Mouse (Mus musculus): Measurements from ENCODE around the gene Relt. TPM values are rescaled to one million over a fixed set of nuclear protein-coding genes. Genes with fewer than 3 reads are reported as not detected.

The Relt gene
- polyA plus RNA-seq, 1 experiment from 2014 or later, result 1.0 TPM

- Histone ChIP-seq H3K27ac (ENCODE audit: low read depth, low read length) (no peak overlapping the region), H3K4me2 (replicated peaks; ENCODE audit: low read depth) (no peak overlapping the region), H3K9ac (ENCODE audit: low read depth, low read length) (no peak overlapping the region), H3K9me3 (ENCODE audit: control insufficient read depth) (no peaks in the 10 kb centered on the region), H3K4me1 (replicated peaks; ENCODE audit: control insufficient read depth, insufficient read depth, low read length) (no peaks in the 10 kb centered on the region), H3K4me3 (ENCODE audit: low read depth, low read length) (no peak overlapping the region), H3K36me3 (ENCODE audit: control insufficient read depth, insufficient read depth) (no peaks in the 10 kb centered on the region), H3K27me3 (replicated peaks; ENCODE audit: control insufficient read depth, insufficient read depth, low read length) (no peaks in the 10 kb centered on the region)
- no peak for TF ChIP-seq CTCF (IDR thresholded peaks at IDR 0.05; ENCODE audit: low read depth)
- WGBS, result 87% methylated on average over 3 of the region's 3 CpGs
- ATAC-seq, result no peak
Observed at GRCm38 (mm10) chr7:100860450-100860849, 2.8 kb downstream of the Relt start.

- WGBS, result 58% methylated on average over 5 of the region's 5 CpGs
- no peak for ATAC-seq
- H3K27ac ChIP-seq (ENCODE audit: low read depth, low read length), result peak overlapping the region; percentile 16; the same call in 1 of the 2 replicates
Observed at GRCm38 (mm10) chr7:100855795-100856573, 7.3 kb downstream of the Relt start.

GRCm38 (mm10) chr7:100855300-100855699, 7.9 kb downstream of the Relt start:
- Histone ChIP-seq H3K4me2 (replicated peaks; ENCODE audit: low read depth) (no peak overlapping the region), H3K36me3 (ENCODE audit: control insufficient read depth, insufficient read depth) (no peaks in the 10 kb centered on the region), H3K4me1 (replicated peaks; ENCODE audit: control insufficient read depth, insufficient read depth, low read length) (no peaks in the 10 kb centered on the region), H3K4me3 (ENCODE audit: low read depth, low read length) (no peak overlapping the region), H3K27me3 (replicated peaks; ENCODE audit: control insufficient read depth, insufficient read depth, low read length) (no peaks in the 10 kb centered on the region), H3K27ac (ENCODE audit: low read depth, low read length) (no peak overlapping the region), H3K9me3 (ENCODE audit: control insufficient read depth) (no peaks in the 10 kb centered on the region), H3K9ac (ENCODE audit: low read depth, low read length) (no peak overlapping the region)
- TF ChIP-seq CTCF (IDR thresholded peaks at IDR 0.05; ENCODE audit: low read depth), result no peak
- WGBS, result 57% methylated on average over 4 of the region's 4 CpGs
- ATAC-seq, result no peak

More at GRCm38 (mm10) chr7:100855795-100856573, 7.3 kb downstream of the Relt start:
- TF ChIP-seq CTCF (IDR thresholded peaks at IDR 0.05; ENCODE audit: low read depth), result no peak
- no peaks in the 10 kb centered on the region for H3K4me1 ChIP-seq (replicated peaks; ENCODE audit: control insufficient read depth, insufficient read depth, low read length)
- H3K9ac ChIP-seq (ENCODE audit: low read depth, low read length), result no peak overlapping the region
- no peak overlapping the region for H3K4me3 ChIP-seq (ENCODE audit: low read depth, low read length)
- H3K27me3 ChIP-seq (replicated peaks; ENCODE audit: control insufficient read depth, insufficient read depth, low read length), result no peaks in the 10 kb centered on the region
- H3K36me3 ChIP-seq (ENCODE audit: control insufficient read depth, insufficient read depth), result no peaks in the 10 kb centered on the region
- no peak overlapping the region for H3K4me2 ChIP-seq (replicated peaks; ENCODE audit: low read depth)
- no peaks in the 10 kb centered on the region for H3K9me3 ChIP-seq (ENCODE audit: control insufficient read depth)

GRCm38 (mm10) chr7:100854861-100855260, 8.4 kb downstream of the Relt start:
- no peak overlapping the region for H3K9ac ChIP-seq (ENCODE audit: low read depth, low read length)
- 86% methylated on average over 5 of the region's 5 CpGs for WGBS
- H3K9me3 ChIP-seq (ENCODE audit: control insufficient read depth), result no peaks in the 10 kb centered on the region
- H3K4me2 ChIP-seq (replicated peaks; ENCODE audit: low read depth), result no peak overlapping the region
- H3K27me3 ChIP-seq (replicated peaks; ENCODE audit: control insufficient read depth, insufficient read depth, low read length), result no peaks in the 10 kb centered on the region
- no peak overlapping the region for H3K4me3 ChIP-seq (ENCODE audit: low read depth, low read length)
- ATAC-seq, result no peak
- no peak overlapping the region for H3K27ac ChIP-seq (ENCODE audit: low read depth, low read length)
- H3K4me1 ChIP-seq (replicated peaks; ENCODE audit: control insufficient read depth, insufficient read depth, low read length), result no peaks in the 10 kb centered on the region
- H3K36me3 ChIP-seq (ENCODE audit: control insufficient read depth, insufficient read depth), result no peaks in the 10 kb centered on the region
- no peak for TF ChIP-seq CTCF (IDR thresholded peaks at IDR 0.05; ENCODE audit: low read depth)

- H3K4me1 ChIP-seq (replicated peaks; ENCODE audit: control insufficient read depth, insufficient read depth, low read length), result no peaks in the 10 kb centered on the region
- H3K36me3 ChIP-seq (ENCODE audit: control insufficient read depth, insufficient read depth), result no peaks in the 10 kb centered on the region; the same call in 1 of the 2 replicates
- H3K4me3 ChIP-seq (ENCODE audit: low read depth, low read length), result no peak overlapping the region
- ATAC-seq, result no peak
- H3K27me3 ChIP-seq (replicated peaks; ENCODE audit: control insufficient read depth, insufficient read depth, low read length), result no peaks in the 10 kb centered on the region
- no peak overlapping the region for H3K27ac ChIP-seq (ENCODE audit: low read depth, low read length)
- no peak overlapping the region for H3K4me2 ChIP-seq (replicated peaks; ENCODE audit: low read depth)
- WGBS, result 59% methylated on average over 6 of the region's 6 CpGs
- H3K9me3 ChIP-seq (ENCODE audit: control insufficient read depth), result no peaks in the 10 kb centered on the region
- H3K9ac ChIP-seq (ENCODE audit: low read depth, low read length), result no peak overlapping the region
- no peak for TF ChIP-seq CTCF (IDR thresholded peaks at IDR 0.05; ENCODE audit: low read depth)
Observed at GRCm38 (mm10) chr7:100854137-100854814, 9.0 kb downstream of the Relt start.

DNA sequence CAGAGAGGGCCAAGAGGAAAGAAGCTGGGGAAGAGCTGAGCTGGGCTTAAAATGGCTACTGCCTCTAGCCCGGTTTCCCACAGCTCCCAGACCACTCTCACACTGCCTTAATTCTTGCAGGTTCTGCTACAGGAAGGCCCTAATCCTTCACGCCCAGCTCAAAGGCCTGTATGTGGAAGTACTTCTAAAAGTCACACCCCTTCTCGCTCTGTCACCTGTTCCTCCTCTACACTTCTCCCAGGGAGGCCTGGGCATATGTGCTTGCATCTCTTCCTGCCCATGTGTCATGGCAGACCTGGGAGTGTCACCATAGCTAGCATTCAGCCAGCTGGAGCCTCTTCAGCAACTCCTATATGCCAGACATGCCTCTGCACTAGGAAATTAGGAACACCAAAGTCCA, 9.8 kb downstream of the Relt start:
- Histone ChIP-seq H3K27me3 (replicated peaks; ENCODE audit: control insufficient read depth, insufficient read depth, low read length) (no peaks in the 10 kb centered on the region), H3K27ac (ENCODE audit: low read depth, low read length) (no peak overlapping the region), H3K4me3 (ENCODE audit: low read depth, low read length) (no peak overlapping the region), H3K9ac (ENCODE audit: low read depth, low read length) (no peak overlapping the region), H3K4me2 (replicated peaks; ENCODE audit: low read depth) (no peak overlapping the region), H3K4me1 (replicated peaks; ENCODE audit: control insufficient read depth, insufficient read depth, low read length) (no peaks in the 10 kb centered on the region), H3K36me3 (ENCODE audit: control insufficient read depth, insufficient read depth) (no peaks in the 10 kb centered on the region; the same call in 1 of the 2 replicates), H3K9me3 (ENCODE audit: control insufficient read depth) (no peaks in the 10 kb centered on the region)
- no peak for TF ChIP-seq CTCF (IDR thresholded peaks at IDR 0.05; ENCODE audit: low read depth)
- no peak for ATAC-seq
- WGBS, result 68% methylated on average over 3 of the region's 3 CpGs

Data from intestine, postnatal 0 days (tissue).